Mouse (Mus musculus) inflammation-experienced regulatory T-cells (primary cell): ENCODE measurements around the gene Clcn6. TPM values are rescaled to one million over a fixed set of nuclear protein-coding genes. Genes with fewer than 3 reads are reported as not detected.

Source experiments
- polyA plus RNA-seq, 2 experiments: library from polyadenylated mRNA; unstranded; fragments of 100-300 nt; shearing (Covaris generic); gene quantifications; one replicate each; pipeline ENCODE4 v1.2.1; 2017

Clcn6 gene
- 10 to 100 TPM in 1 of 2 experiments, 1 to 10 TPM in 1; 6.3 to 11.0 TPM for polyA plus RNA-seq

DNA sequence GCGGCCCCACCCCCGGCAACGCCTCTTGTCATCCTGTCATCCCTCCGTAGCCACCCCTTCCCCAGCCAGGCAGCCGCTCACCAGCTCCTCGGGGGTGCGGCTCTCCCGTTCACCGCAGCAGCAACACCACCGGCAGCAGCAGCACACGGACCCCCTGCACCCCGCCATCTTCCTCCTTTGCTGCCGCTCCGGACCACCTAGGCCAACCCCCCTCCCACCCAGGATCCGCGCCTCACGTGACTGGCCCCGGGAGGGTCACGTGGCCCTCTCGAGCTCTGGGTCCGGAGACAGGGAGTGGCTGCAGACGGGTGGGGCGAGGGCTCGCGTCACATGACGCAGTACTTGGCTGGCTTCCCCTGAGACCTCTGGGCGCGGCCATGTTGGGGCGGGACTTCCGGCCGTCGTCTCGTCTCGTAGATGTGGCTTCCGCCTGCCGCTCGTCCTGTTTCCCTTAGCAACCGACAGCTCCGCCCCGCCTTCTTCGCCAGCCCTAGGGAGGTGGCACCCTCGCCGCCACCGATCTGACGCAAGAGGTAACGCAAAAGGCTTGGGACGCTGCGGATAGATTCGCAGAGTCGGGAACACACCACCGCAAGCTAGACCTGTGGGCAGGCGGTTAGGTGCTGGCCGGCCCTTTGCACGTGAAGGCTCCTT lies at the start of gene Clcn6, which contains the start of gene Mthfr:
TSS of gene Clcn6 (minus strand) at position 222 of the 654 bp plus-strand sequence.
TSS of gene Mthfr (plus strand) at position 478 of the 654 bp plus-strand sequence.

DNA sequence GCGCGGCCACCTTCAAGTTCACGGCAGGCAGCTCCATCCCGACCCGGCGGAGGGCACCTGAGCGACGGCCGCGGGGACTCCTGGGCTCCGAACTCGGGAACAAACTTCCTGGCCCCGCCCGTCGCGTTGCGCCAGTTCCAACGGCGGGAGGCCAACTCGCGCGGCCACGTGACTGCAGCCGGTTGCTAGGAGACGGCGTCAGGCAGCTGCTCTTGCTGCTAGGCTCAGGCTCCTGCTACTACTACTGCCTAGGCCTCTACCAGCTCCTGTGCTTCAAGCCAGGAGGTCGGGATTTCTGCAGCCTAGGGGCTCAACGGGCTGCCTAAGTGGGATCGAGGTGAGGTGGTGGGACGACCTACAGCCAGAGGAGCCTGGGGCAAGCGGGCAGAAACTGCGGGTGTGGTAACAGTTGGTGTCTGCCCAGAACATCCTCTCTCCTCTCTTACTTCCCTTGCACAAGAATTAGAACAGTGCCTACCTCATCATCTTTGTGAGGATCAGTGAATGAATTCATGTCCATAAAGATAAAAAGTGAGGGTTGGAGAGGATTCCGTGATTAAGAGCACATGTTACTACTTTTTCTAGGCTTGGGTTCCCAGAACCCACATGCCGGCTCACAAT lies 49.4 kb upstream of the Clcn6 start, which contains the start of gene Agtrap:
TSS of gene Agtrap (minus strand) at position 125 of the 621 bp plus-strand sequence.

DNA sequence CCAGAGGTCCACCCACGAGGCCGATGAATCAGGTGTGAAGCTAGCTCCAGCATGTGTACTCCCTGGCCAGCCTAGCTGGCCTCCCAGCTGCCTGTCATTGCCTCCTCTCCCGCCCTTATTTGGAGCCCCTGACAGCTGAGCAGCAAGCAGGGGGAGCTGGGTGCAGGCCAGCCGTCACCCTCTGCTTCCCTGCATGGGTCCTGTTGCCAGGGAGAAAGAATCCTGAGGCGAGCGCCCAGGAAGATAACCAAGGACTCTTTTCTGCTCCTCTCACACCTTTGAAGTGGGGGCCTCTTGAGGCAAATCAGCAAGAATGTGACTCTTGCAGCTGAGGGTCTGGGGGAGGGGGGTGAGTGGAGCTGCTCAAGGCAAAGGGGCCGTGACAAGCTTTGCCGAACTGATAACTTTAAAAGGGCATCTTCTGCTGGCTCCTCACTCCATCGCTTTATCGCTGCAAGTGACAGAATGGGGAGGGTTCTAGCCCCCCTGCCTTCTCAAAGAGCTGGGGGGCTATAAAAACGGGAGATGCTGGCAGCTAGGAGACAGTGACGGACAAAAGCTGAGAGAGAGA lies 38.3 kb downstream of the Clcn6 start, which contains the start of gene Nppa:
TSS of gene Nppa (plus strand) at position 521 of the 571 bp plus-strand sequence.

DNA sequence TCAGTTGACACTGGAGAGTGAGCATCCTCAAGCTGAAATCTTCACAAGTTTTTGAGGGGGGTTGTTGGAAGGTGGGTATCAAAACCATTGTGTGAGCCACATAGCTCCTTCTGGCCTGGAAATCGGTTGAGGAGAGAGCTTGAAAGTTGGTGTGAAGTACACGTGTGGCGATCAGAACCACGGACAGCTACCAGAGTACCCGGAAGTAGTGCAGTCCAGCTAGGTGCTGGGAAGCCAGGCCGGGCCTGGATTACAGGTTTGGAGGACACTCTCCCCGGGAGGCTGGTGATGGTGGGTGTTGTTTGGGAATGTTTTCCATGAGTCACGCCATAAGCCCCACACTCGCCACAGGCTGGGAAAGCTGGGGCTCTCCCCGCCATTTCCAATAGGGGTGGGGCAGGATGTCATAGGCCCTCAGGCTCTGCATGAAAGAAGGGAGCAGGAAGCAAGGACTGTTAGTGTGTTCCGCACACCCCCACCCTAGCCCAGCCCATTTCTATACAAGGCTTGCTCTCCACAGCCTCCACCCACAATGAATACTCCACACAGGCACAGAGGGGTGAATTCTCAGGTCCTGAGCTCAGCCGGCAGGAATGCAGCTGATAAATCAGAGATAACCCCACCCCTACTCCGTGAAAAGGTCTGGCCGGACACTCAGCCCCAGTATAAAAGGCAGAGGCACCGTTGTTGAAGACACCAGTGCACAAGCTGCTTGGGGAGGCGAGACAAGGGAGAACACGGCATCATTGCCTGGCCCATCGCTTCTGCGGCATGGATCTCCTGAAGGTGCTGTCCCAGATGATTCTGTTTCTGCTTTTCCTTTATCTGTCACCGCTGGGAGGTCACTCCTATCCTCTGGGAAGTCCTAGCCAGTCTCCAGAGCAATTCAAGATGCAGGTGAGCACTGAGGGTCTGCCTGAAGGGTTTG lies 53.2 kb downstream of the Clcn6 start, which contains the start of gene Nppb:
TSS of gene Nppb (plus strand) at position 584 of the 928 bp plus-strand sequence.

Other genes starting within 250 kb of the Clcn6 start
- 10 to 100 TPM; 17.2 to 23.4 TPM for gene Zfp984, start 229.0 kb downstream of the Clcn6 start, polyA plus RNA-seq
- gene Zfp933, start 190.5 kb downstream of the Clcn6 start, polyA plus RNA-seq: 1 to 10 TPM; 4.1 to 5.6 TPM
- gene Miip, start 170.0 kb downstream of the Clcn6 start, polyA plus RNA-seq: 100 to 1,000 TPM; 106 to 133 TPM
- 1 to 10 TPM; 4.5 to 4.9 TPM for gene Fv1, start 169.8 kb downstream of the Clcn6 start, polyA plus RNA-seq
- gene Mfn2, start 134.1 kb downstream of the Clcn6 start, polyA plus RNA-seq: 10 to 100 TPM; 39.1 to 40.3 TPM
- 10 to 100 TPM in 1 of 2 experiments, 1 to 10 TPM in 1; 5.8 to 11.6 TPM for gene Plod1, start 102.1 kb downstream of the Clcn6 start, polyA plus RNA-seq
- 100 to 1,000 TPM in 1 of 2 experiments, 10 to 100 TPM in 1; 99.8 to 122 TPM for gene 2510039O18Rik, start 97.9 kb downstream of the Clcn6 start, polyA plus RNA-seq
- gene Nppb, start 53.0 kb downstream of the Clcn6 start, polyA plus RNA-seq: under 1 TPM in 1 of 2 experiments, not detected in 1; 0.61 TPM
- 1 to 10 TPM in 1 of 2 experiments, not detected in 1; 1.0 TPM for gene Nppa, start 38.1 kb downstream of the Clcn6 start, polyA plus RNA-seq
- 10 to 100 TPM; 14.5 TPM for gene Mthfr, start 256 bp upstream of the Clcn6 start, polyA plus RNA-seq
- gene Agtrap, start 49.2 kb upstream of the Clcn6 start, polyA plus RNA-seq: 10 to 100 TPM; 13.1 to 17.6 TPM
- 10 to 100 TPM; 39.3 to 41.3 TPM for gene Mad2l2, start 91.6 kb upstream of the Clcn6 start, polyA plus RNA-seq
- under 1 TPM in 1 of 2 experiments, not detected in 1; 0.07 TPM for gene Draxin, start 91.9 kb upstream of the Clcn6 start, polyA plus RNA-seq
- 10 to 100 TPM; 52.0 to 58.4 TPM for gene Fbxo6, start 113.3 kb upstream of the Clcn6 start, polyA plus RNA-seq
- 1 to 10 TPM; 2.7 to 5.8 TPM for gene Fbxo44, start 121.7 kb upstream of the Clcn6 start, polyA plus RNA-seq
- not detected for gene Fbxo2, start 121.8 kb upstream of the Clcn6 start, polyA plus RNA-seq
- not detected for gene Disp3, start 249.1 kb upstream of the Clcn6 start, polyA plus RNA-seq